Mouse (Mus musculus) brown adipose tissue, adult 24 weeks (tissue): ENCODE data around the gene Golga7b. TPM values are rescaled to one million over a fixed set of nuclear protein-coding genes. Genes with fewer than 3 reads are reported as not detected.

Experiments
- H3K27ac ChIP-seq: fragments of 200-500 bp; replicated peaks from 2 replicates; pipeline ENCODE4 v1.5.1; 2012; ENCODE audit warnings: low read depth, mild to moderate bottlenecking, low read length
- H3K4me1 ChIP-seq: fragments of 200-500 bp; 2 replicates; pipeline ENCODE4 v1.6.1; 2012; ENCODE audit warnings: low read length, mixed read lengths; ENCODE audit not compliant: control insufficient read depth, insufficient read depth, insufficient read length
- H3K4me3 ChIP-seq: fragments of 200-500 bp; 2 replicates; pipeline ENCODE4 v1.5.1; 2012; ENCODE audit warnings: low read depth, mild to moderate bottlenecking, low read length, moderate library complexity; ENCODE audit not compliant: insufficient read depth
- polyA plus RNA-seq: library from polyadenylated mRNA; stranded (reverse); fragments of >200 nt; gene quantifications from 2 replicates; pipeline ENCODE4 v1.2.4, GENCODE M21; 2012; ENCODE audit not compliant: missing spikeins, insufficient read depth, insufficient read length

Golga7b gene
- polyA plus RNA-seq, 1 experiment = 2.7 TPM

GRCm38 (mm10) chr19:42305746-42306145, 58.4 kb downstream of the Golga7b start:
- Histone ChIP-seq H3K4me3 (no peak overlapping the region), H3K4me1 (peaks cover 5% of the 10 kb centered on the region), H3K27ac (no peak overlapping the region)

DNA sequence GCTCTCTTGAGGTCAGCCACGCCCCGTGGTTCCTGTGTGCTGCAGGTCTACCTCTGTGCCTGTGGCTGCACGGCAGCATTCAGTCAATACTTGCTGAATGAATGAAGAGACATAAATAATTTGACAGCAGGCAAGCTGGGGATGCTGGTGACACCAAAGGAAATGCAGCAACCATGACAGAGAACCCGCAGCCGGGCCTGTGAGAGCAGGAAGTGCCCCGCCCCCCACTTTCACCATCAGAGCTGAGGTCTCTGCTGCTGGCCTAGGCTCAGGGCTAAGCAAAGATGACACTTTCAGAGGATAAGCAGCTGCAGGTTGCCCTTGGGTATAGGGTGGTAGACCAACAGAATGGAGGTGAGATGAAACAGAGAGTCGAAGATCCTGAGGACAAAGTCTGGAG, 58.8 kb downstream of the Golga7b start:
- H3K4me1 ChIP-seq = peaks cover 5% of the 10 kb centered on the region
- no peak overlapping the region for H3K4me3 ChIP-seq
- no peak overlapping the region for H3K27ac ChIP-seq

DNA sequence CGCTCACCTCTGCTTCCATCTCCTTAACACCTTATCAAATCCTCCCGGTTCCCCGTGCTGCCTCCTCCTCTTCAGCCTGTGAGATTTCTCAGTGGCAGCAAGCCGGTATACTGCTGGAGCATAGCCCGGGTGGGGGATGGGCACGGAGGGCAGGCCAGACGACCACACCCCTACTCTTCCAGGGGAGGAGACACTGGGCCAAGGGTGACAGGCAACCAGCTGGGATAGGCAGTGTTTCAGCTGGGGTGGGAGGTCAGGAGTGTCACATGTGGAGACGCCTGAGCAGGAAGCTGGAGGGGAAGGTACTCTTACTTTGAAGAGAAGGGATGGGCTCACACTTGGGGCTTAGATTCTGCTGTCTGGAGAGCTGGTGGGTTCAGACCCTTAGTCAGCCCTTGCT, 59.6 kb downstream of the Golga7b start:
- Histone ChIP-seq H3K4me3 (no peak overlapping the region), H3K27ac (no peak overlapping the region), H3K4me1 (peaks cover 5% of the 10 kb centered on the region)

DNA sequence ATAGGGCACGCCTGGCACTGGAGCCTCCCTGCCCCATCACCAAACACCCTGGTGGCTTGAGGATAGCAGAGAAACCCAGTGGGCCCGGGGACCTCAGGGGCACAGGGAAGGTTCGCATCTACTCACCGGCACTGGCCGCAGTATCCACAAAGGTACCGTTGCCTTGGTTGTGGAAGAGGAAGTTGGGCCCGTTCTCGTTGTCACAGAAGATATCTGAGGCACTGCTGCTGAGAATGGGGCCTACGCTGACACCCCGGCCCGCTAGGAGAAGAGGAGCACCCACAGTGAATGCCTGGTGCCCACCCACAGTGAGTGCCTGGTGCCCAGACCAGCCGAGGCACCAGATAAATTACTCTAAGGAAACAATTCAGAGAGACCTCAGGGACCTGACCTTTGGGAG, 61.6 kb downstream of the Golga7b start:
- H3K4me3 ChIP-seq = no peak overlapping the region
- no peak overlapping the region for H3K27ac ChIP-seq
- H3K4me1 ChIP-seq = peaks cover 5% of the 10 kb centered on the region

GRCm38 (mm10) chr19:42311332-42311731, 64.0 kb downstream of the Golga7b start:
- Histone ChIP-seq H3K4me3 (no peak overlapping the region), H3K27ac (no peak overlapping the region), H3K4me1 (peaks cover 5% of the 10 kb centered on the region)

DNA sequence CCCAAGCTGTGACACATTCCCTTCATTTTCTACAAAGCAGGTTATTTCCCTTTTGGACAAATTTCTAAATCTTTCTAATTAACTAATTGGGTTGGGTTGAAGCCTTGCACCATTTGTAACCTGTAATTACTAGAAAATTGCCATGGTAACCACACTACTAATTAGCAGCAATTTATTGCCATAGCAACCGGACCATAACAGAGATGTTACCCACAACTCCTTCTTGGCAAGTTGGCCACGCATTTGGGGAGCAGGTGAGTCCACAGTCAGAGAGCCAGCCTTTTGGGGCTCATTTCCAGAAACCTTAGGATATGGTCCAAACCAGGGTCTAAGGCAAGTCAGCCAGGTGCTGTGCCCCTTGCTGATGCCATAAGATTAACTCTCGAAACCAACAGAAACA, 64.8 kb downstream of the Golga7b start:
- H3K4me1 ChIP-seq = peaks cover 3% of the 10 kb centered on the region; the same call in 1 of the 2 replicates
- H3K27ac ChIP-seq = no peak overlapping the region
- no peak overlapping the region for H3K4me3 ChIP-seq

- Histone ChIP-seq H3K4me1 (peaks cover 3% of the 10 kb centered on the region; the same call in 1 of the 2 replicates), H3K27ac (no peak overlapping the region), H3K4me3 (no peak overlapping the region)
Measured at GRCm38 (mm10) chr19:42315070-42315679, 67.8 kb downstream of the Golga7b start.

- Histone ChIP-seq H3K27ac (no peak overlapping the region), H3K4me3 (no peak overlapping the region), H3K4me1 (peaks cover 3% of the 10 kb centered on the region; the same call in 1 of the 2 replicates)
Measured at GRCm38 (mm10) chr19:42315914-42316313, 68.5 kb downstream of the Golga7b start.

DNA sequence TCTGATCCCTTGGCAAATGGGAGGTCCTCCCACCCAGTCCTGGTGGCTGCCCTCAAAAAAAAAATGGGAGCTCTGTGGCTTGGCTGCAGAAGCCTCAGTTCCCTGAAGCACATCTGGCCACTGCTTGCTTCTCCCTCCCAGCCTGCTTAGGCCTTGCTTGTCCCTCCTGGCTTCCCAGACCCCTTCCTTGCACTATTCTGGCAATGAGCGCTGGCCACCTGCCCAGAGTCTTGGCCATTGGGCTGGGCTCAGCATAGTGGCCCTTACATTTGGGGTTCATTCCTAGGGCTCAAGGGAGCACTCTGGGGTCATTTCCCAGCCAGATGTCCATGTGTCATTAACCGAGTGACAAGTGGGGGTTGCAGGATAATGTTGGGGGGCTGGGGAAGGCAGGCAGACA, 69.2 kb downstream of the Golga7b start:
- Histone ChIP-seq H3K4me3 (no peak overlapping the region), H3K4me1 (peaks cover 3% of the 10 kb centered on the region; the same call in 1 of the 2 replicates), H3K27ac (no peak overlapping the region)

- Histone ChIP-seq H3K27ac (no peak overlapping the region), H3K4me3 (no peak overlapping the region), H3K4me1 (peaks cover 3% of the 10 kb centered on the region; the same call in 1 of the 2 replicates)
Measured at GRCm38 (mm10) chr19:42316998-42317397, 69.6 kb downstream of the Golga7b start.

GRCm38 (mm10) chr19:42317648-42318425, 70.5 kb downstream of the Golga7b start:
- peaks cover 3% of the 10 kb centered on the region; the same call in 1 of the 2 replicates for H3K4me1 ChIP-seq

More at GRCm38 (mm10) chr19:42317648-42318425, 70.5 kb downstream of the Golga7b start:
- H3K27ac ChIP-seq = no peak overlapping the region
- H3K4me3 ChIP-seq = no peak overlapping the region

Other genes starting within 250 kb of the Golga7b start
- gene Ankrd2, start 211.6 kb upstream of the Golga7b start, polyA plus RNA-seq = 2.1 and 3.2 TPM in 2 replicates
- 3.3 and 5.7 TPM in 2 replicates for gene Hoga1, start 202.0 kb upstream of the Golga7b start, polyA plus RNA-seq
- not detected in 2 replicates for gene 4933411K16Rik, start 195.3 kb upstream of the Golga7b start, polyA plus RNA-seq
- 0.63 TPM in 1 of 2 replicates, not detected in the other for gene Morn4, start 161.2 kb upstream of the Golga7b start, polyA plus RNA-seq
- 14.4 and 21.6 TPM in 2 replicates for gene Pi4k2a, start 157.1 kb upstream of the Golga7b start, polyA plus RNA-seq
- gene Avpi1, start 118.5 kb upstream of the Golga7b start, polyA plus RNA-seq = 12.6 and 16.8 TPM in 2 replicates
- gene Marveld1, start 100.2 kb upstream of the Golga7b start, polyA plus RNA-seq = 33.6 and 41.9 TPM in 2 replicates
- 11.3 and 12.7 TPM in 2 replicates for gene Zfyve27, start 83.6 kb upstream of the Golga7b start, polyA plus RNA-seq
- 2.8 and 4.7 TPM in 2 replicates for gene Sfrp5, start 45.3 kb upstream of the Golga7b start, polyA plus RNA-seq
- gene Crtac1, start 184.2 kb downstream of the Golga7b start, polyA plus RNA-seq = 0.91 TPM in 1 of 2 replicates, not detected in the other